Mouse (Mus musculus) brain, embryonic 14.5 days (tissue): ENCODE data around the gene Barhl2. TPM values are rescaled to one million over a fixed set of nuclear protein-coding genes. Genes with fewer than 3 reads are reported as not detected.

ENCODE experiments used
- DNase-seq: peaks from one replicate; pipeline ENCODE4 v3.0.0-alpha.2; 2011; ENCODE audit warnings: low read depth
- CTCF ChIP-seq: fragments of 200-500 bp; IDR thresholded peaks from 2 replicates; pipeline ENCODE4 v1.5.1; 2012; ENCODE audit warnings: inconsistent platforms, mild to moderate bottlenecking, moderate library complexity, borderline replicate concordance; ENCODE audit not compliant: insufficient read depth, insufficient read length; ENCODE audit errors: extremely low read depth
- POLR2A ChIP-seq: fragments of 200-500 bp; IDR thresholded peaks from 2 replicates; pipeline ENCODE4 v1.6.1; 2012; ENCODE audit warnings: mild to moderate bottlenecking, inconsistent platforms, borderline replicate concordance; ENCODE audit not compliant: poor library complexity, insufficient read depth, insufficient read length, severe bottlenecking; ENCODE audit errors: extremely low read depth
- polyA plus RNA-seq: library from polyadenylated mRNA; depleted of rRNA; stranded (reverse); fragments of >200 nt; gene quantifications from 2 replicates; pipeline ENCODE4 v1.2.3, GENCODE M21; 2012; rRNA removed

Gene Barhl2
- 18.0 and 26.0 TPM in 2 replicates for polyA plus RNA-seq

GRCm38 (mm10) chr5:106457986-106458476, at the start of gene Barhl2:
Gene Barhl2 (minus strand): TSS chr5:106458166.
- DNase-seq, result peak; percentile 35
- TF ChIP-seq POLR2A (0 out of 2 replicates have a peak, but pooled peaks have one; percentile 31), CTCF (no peak)

- DNase-seq, result peak; percentile 51
- no peak for TF ChIP-seq CTCF
- no peak for TF ChIP-seq POLR2A
These were observed 48.1 kb upstream of the Barhl2 start for GRCm38 (mm10) chr5:106506061-106506460.

GRCm38 (mm10) chr5:106502684-106503545, 44.9 kb upstream of the Barhl2 start:
- peak; percentile 71 for DNase-seq
- TF ChIP-seq POLR2A (no peak), CTCF (no peak)

- DNase-seq, result peak; percentile 29
- TF ChIP-seq POLR2A, result no peak
- TF ChIP-seq CTCF, result no peak
These were observed 44.3 kb upstream of the Barhl2 start for GRCm38 (mm10) chr5:106502271-106502670.

- DNase-seq, result peak; percentile 20
- TF ChIP-seq POLR2A (no peak), CTCF (no peak)
These were observed 33.8 kb upstream of the Barhl2 start for GRCm38 (mm10) chr5:106491771-106492170.

- peak; percentile 87 for DNase-seq
- TF ChIP-seq POLR2A, result no peak
- no peak for TF ChIP-seq CTCF
These were observed 14.1 kb upstream of the Barhl2 start for GRCm38 (mm10) chr5:106472105-106472500.

- no peak for DNase-seq
- TF ChIP-seq POLR2A, result no peak
- TF ChIP-seq CTCF, result no peak
These were observed 13.5 kb upstream of the Barhl2 start for GRCm38 (mm10) chr5:106471235-106472104.

GRCm38 (mm10) chr5:106465129-106465790, 7.3 kb upstream of the Barhl2 start:
- TF ChIP-seq CTCF (no peak), POLR2A (no peak)
- peak; percentile 62 for DNase-seq

- TF ChIP-seq POLR2A, result no peak
- TF ChIP-seq CTCF, result no peak
- peak; percentile 62 for DNase-seq
These were observed 6.6 kb upstream of the Barhl2 start for GRCm38 (mm10) chr5:106464336-106465128.

- TF ChIP-seq CTCF, result peak; percentile 37; the same call in 1 of the 2 replicates
- TF ChIP-seq POLR2A, result no peak
- DNase-seq, result peak; percentile 89
These were observed 5.8 kb upstream of the Barhl2 start for GRCm38 (mm10) chr5:106463661-106464191.
